Mouse (Mus musculus) large intestine, adult 2 months (tissue): ENCODE measurements around the gene Gsc. TPM values are rescaled to one million over a fixed set of nuclear protein-coding genes. Genes with fewer than 3 reads are reported as not detected.
"Not testable (repeated sequence)": the region's sequence is repeated elsewhere in the genome, so short reads cannot be mapped to it uniquely, and the experiment has no call there.

ENCODE experiments used
- DNase-seq: peaks from one replicate; pipeline ENCODE4 v3.0.0-alpha.2; 2012; ENCODE audit warnings: low read depth, low spot score
- WGBS: fragments of 180-500 bp; shearing (Covaris S2); methylation state at CpG from one replicate; pipeline ENCODE4 v1.1.7; 2018; 5-methylcytosine and 5-hydroxymethylcytosine counted together
- polyA plus RNA-seq: library from polyadenylated mRNA; depleted of rRNA; stranded (reverse); fragments of >200 nt; gene quantifications from 2 replicates; pipeline ENCODE4 v1.2.3, GENCODE M21; 2012; rRNA removed

Gsc gene
- polyA plus RNA-seq, 1 experiment: not detected

GRCm38 (mm10) chr12:104466930-104467329 lies 6.2 kb downstream of the Gsc start:
- DNase-seq: no peak
- WGBS: 45% methylated on average over 7 of the region's 7 CpGs

GRCm38 (mm10) chr12:104461372-104461771 lies 11.8 kb downstream of the Gsc start:
- 43% methylated on average over 8 of the region's 8 CpGs for WGBS
- DNase-seq: no peak

GRCm38 (mm10) chr12:104459377-104459776 lies 13.8 kb downstream of the Gsc start:
- no peak for DNase-seq
- WGBS: 68% methylated on average over 6 of the region's 6 CpGs

DNA sequence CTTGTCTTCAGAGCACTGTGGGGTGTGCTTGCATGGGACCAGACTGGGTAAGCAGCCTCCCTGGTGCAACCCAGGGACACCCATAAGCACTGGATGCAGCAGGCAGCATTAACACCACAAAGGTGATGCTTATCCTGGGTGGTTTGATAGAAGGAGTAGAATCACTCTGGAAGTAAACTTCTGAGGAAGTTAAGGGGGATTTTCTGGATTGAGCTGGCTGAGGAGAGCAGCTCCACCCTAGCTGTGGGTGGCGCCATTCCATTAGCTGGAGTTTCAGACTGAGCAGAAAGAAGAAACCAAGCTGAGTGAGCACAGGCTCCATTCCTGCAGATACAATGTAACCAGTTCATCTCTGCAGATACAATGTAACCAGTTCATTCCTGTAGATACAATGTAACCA lies 20.1 kb downstream of the Gsc start:
- DNase-seq: no peak
- WGBS: 72% methylated on average over 1 of the region's 1 CpGs

GRCm38 (mm10) chr12:104450257-104450656 lies 22.9 kb downstream of the Gsc start:
- WGBS: 51% methylated on average over 10 of the region's 10 CpGs
- no peak for DNase-seq

DNA sequence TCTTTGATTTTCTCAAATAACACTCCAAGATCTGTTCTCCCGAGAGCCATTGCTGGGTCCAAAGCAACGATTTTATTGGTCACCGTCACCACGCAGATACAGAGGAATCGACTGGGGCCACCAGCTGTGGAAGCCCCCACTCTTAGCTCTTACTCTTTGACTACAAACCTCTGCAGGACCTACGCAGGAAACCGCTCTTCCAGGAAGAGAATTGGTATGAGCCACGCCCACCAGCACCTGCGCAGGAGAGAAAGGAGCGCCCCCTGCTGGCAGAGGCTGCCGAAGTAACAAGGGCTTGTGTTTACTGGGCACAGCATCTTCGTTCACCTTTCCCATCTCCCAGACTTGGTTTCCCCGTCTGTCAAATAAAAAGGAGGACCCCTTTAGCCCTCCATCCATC lies 25.0 kb downstream of the Gsc start:
- WGBS: 36% methylated on average over 13 of the region's 13 CpGs
- peak; percentile 25 for DNase-seq

- DNase-seq: not testable (repeated sequence)
- 89% methylated on average over 25 of the region's 25 CpGs for WGBS
These were observed 26.1 kb downstream of the Gsc start for GRCm38 (mm10) chr12:104447056-104447455.

- DNase-seq: no peak
- 80% methylated on average over 11 of the region's 11 CpGs for WGBS
These were observed 29.4 kb downstream of the Gsc start for GRCm38 (mm10) chr12:104443716-104444115.

GRCm38 (mm10) chr12:104440087-104440760 lies 32.9 kb downstream of the Gsc start:
- peak; percentile 38 for DNase-seq
- WGBS: 18% methylated on average over 22 of the region's 22 CpGs

- WGBS: 44% methylated on average over 20 of the region's 20 CpGs
- no peak for DNase-seq
These were observed 39.0 kb downstream of the Gsc start for GRCm38 (mm10) chr12:104433951-104434735.

- 26% methylated on average over 7 of the region's 7 CpGs for WGBS
- DNase-seq: no peak
These were observed 39.9 kb downstream of the Gsc start for GRCm38 (mm10) chr12:104433214-104433613.

DNA sequence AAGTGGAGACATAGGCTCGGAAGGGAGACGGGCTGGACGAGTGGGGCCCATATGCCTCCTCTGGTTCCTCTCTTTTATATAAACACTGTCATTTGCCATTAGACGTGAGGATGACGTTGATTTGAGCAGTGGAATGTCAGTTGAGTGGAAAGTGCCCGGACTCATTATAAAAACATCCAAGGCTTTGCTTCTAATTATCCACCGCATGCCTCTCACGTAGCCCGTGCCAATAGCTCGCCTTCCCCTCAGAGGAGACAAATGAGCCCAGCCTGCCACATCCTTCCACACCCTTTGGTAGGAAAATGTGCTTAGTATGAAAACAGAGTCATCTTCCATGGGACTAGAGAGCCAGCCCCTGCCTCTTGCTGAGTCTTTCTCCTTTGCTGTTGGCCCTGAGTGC lies 41.8 kb downstream of the Gsc start:
- no peak for DNase-seq
- WGBS: 72% methylated on average over 10 of the region's 10 CpGs

DNA sequence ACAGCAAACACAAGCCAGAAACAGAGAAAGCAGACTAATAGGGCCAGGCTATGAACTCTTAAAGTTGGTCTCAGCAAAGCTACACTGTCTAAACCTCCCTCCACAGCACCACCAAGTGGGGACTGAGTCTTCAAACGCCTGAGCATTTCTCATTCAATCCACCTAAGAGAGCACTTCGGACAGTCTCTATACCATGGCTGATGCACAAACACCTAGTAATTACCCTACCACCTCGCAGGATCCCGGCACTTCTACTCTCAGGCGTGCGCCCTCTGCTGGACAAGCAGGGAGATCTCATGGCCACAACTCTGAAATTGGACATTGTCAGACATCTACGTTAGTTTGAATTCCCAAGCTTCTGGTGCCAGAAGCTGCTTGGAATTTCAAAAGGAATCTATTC lies 46.2 kb downstream of the Gsc start:
- 3% methylated on average over 7 of the region's 7 CpGs for whole genome bisulfite sequencing
- DNase-seq: no peak

- DNase-seq: no peak
- WGBS: 76% methylated on average over 3 of the region's 3 CpGs
These were observed 47.5 kb downstream of the Gsc start for GRCm38 (mm10) chr12:104425591-104425990.

DNA sequence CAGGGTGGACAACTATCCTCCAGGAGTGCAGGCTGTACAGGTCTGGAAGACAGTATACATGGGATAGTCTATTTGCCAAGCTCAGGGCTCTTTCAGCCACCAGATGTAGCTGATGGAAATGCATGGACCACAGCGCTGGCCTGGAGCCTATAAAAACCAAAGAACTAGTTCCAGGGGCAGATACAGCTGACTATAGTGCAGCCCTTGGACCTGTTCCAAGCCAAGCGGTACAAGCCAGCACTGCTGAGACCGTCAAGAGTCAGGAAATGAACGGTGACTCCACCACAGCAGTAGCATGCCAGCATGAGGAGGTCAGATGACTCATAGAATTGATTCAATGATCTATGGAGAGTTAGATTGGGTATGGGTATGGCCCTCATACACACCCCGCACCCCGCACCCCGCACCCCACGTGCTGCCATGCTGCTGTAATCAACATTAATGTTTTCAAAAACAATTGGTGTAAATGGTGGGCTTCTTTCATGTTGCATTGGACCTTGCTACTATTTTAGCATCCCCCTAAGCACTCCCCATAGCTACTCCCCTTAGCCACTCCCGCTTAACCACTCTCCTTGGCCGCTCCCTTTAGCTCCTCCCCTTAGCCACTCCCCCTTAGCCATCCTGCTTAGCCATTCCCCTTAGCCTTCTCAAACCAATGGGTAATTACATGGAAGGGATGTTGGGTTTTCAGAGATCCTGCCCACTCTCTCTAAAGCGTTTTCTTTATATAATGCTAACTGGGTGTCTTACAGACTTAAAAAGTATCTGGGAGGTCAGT lies 50.3 kb downstream of the Gsc start:
- DNase-seq: no peak
- 51% methylated on average over 11 of the region's 11 CpGs for WGBS

Other genes with a start within 250 kb of the Gsc start
- gene Serpina3g, start 237.1 kb downstream of the Gsc start, polyA plus RNA-seq: 26.2 and 27.5 TPM in 2 replicates
- 0.22 and 0.42 TPM in 2 replicates for gene Serpina3i, start 210.2 kb downstream of the Gsc start, polyA plus RNA-seq
- gene Serpina3j, start 158.8 kb downstream of the Gsc start, polyA plus RNA-seq: not detected in 2 replicates
- gene Serpina3k, start 134.8 kb downstream of the Gsc start, polyA plus RNA-seq: 0.05 TPM in 1 of 2 replicates, not detected in the other
- gene Serpina3m, start 134.8 kb downstream of the Gsc start, polyA plus RNA-seq: 0.11 and 0.16 TPM in 2 replicates
- 22.7 and 28.5 TPM in 2 replicates for gene Serpina3n, start 66.6 kb downstream of the Gsc start, polyA plus RNA-seq